Mouse (Mus musculus) neural tube, postnatal 0 days (tissue): ENCODE data around the gene Tex12. TPM values are rescaled to one million over a fixed set of nuclear protein-coding genes. Genes with fewer than 3 reads are reported as not detected.

Experiments
- polyA plus RNA-seq: library from polyadenylated mRNA; unstranded; fragments of >200 nt; fragmentation: Nextera tagmentation; extraction: Ambion mirVana; gene quantifications from 2 replicates; pipeline ENCODE4 v1.2.1, GENCODE M21; 2015

The Tex12 gene
- 0.46 TPM in 1 of 2 replicates, not detected in the other for polyA plus RNA-seq

GRCm38 (mm10) chr9:50561145-50561917 lies at the start of gene Tex12:
Tex12 (minus strand) TSS chr9:50561325.

GRCm38 (mm10) chr9:50603189-50603997 lies 42.3 kb upstream of the Tex12 start, which contains the start of the genes Sdhd and Timm8b:
Sdhd (minus strand) TSS chr9:50603812.
Timm8b (plus strand) TSS chr9:50603910.

GRCm38 (mm10) chr9:50555094-50555446 lies 6.1 kb downstream of the Tex12 start, which contains the start of gene Bco2:
Bco2 (minus strand) TSS chr9:50555181.

GRCm38 (mm10) chr9:50554241-50555093 lies 6.7 kb downstream of the Tex12 start, which contains the start of gene Il18:
Il18 (plus strand) TSS chr9:50554827.

DNA sequence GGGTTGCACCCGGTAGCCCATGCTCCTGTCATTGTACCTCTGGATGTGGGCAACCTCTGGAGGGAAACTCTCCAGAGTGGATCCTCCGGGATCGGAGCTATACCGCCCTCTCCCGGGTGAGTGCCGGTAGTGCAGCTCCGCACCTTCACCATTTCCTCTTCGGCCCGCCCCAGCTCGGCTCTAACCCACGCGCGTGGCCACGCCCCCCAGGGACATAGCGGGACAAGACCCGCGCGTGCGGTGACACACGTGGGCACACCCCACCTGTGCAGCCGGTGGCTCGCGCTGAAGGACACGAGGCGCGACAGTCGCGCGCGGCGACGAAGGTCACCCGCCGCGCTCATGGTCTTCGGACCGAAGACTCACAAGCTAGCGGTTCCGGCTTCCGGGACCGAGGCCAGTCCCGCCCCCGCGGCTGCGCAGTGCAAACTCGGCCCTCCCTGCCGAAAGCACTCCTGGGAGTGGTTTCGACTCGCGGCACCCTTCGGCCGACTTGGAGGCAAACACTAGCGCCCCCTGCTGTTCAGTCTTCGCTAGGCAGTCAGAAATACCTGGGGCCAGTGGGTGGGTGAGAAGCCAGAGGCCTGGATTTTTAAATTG lies 32.7 kb downstream of the Tex12 start, which contains the start of gene Pts:
TSS of gene Pts (minus strand) at position 432 of the 600 bp plus-strand sequence.

Other genes starting within 250 kb of the Tex12 start
- gene Rpl10-ps3, start 216.4 kb downstream of the Tex12 start, polyA plus RNA-seq, result 105 and 119 TPM in 2 replicates
- 0.56 and 0.90 TPM in 2 replicates for gene Plet1, start 66.8 kb downstream of the Tex12 start, polyA plus RNA-seq
- 97.8 and 101 TPM in 2 replicates for gene Pts, start 32.6 kb downstream of the Tex12 start, polyA plus RNA-seq
- gene Il18, start 6.5 kb downstream of the Tex12 start, polyA plus RNA-seq, result 37.1 and 50.8 TPM in 2 replicates
- gene Bco2, start 6.1 kb downstream of the Tex12 start, polyA plus RNA-seq, result 0.42 and 0.55 TPM in 2 replicates
- gene Sdhd, start 42.5 kb upstream of the Tex12 start, polyA plus RNA-seq, result 353 and 365 TPM in 2 replicates
- 492 and 511 TPM in 2 replicates for gene Timm8b, start 42.6 kb upstream of the Tex12 start, polyA plus RNA-seq
- 4.5 and 6.8 TPM in 2 replicates for gene Pih1d2, start 56.0 kb upstream of the Tex12 start, polyA plus RNA-seq
- gene Nkapd1, start 56.1 kb upstream of the Tex12 start, polyA plus RNA-seq, result 22.0 and 22.5 TPM in 2 replicates
- 73.7 and 79.1 TPM in 2 replicates for gene Dlat, start 98.5 kb upstream of the Tex12 start, polyA plus RNA-seq
- 25.4 and 27.9 TPM in 2 replicates for gene Dixdc1, start 178.2 kb upstream of the Tex12 start, polyA plus RNA-seq
- 2.3 and 3.6 TPM in 2 replicates for gene 2310030G06Rik, start 185.2 kb upstream of the Tex12 start, polyA plus RNA-seq
- gene Cryab, start 190.0 kb upstream of the Tex12 start, polyA plus RNA-seq, result 64.2 and 69.0 TPM in 2 replicates
- gene Hspb2, start 191.0 kb upstream of the Tex12 start, polyA plus RNA-seq, result 3.3 and 4.1 TPM in 2 replicates
- gene Fdxacb1, start 206.9 kb upstream of the Tex12 start, polyA plus RNA-seq, result 7.9 and 8.8 TPM in 2 replicates
- 47.7 and 52.7 TPM in 2 replicates for gene Alg9, start 213.7 kb upstream of the Tex12 start, polyA plus RNA-seq
- 64.4 and 69.0 TPM in 2 replicates for gene 1110032A03Rik, start 214.2 kb upstream of the Tex12 start, polyA plus RNA-seq